Mouse (Mus musculus): ENCODE measurements around the gene Arhgap1. TPM values are rescaled to one million over a fixed set of nuclear protein-coding genes. Genes with fewer than 3 reads are reported as not detected.
"Not testable (repeated sequence)": the region's sequence is repeated elsewhere in the genome, so short reads cannot be mapped to it uniquely, and the experiment has no call there.

Gene Arhgap1
- 10 to 100 TPM; 66.9 to 68.3 TPM for total RNA-seq (2021)
- long read RNA-seq, transcript Arhgap1-202 (14 exons, 3,201 nt) = major isoform, 13 of 42 reads
- long read RNA-seq, partial matches to known transcripts = 7 of 42 reads
- long read RNA-seq, other reads (novel, unspliced or antisense) = 17 of 42 reads

DNA sequence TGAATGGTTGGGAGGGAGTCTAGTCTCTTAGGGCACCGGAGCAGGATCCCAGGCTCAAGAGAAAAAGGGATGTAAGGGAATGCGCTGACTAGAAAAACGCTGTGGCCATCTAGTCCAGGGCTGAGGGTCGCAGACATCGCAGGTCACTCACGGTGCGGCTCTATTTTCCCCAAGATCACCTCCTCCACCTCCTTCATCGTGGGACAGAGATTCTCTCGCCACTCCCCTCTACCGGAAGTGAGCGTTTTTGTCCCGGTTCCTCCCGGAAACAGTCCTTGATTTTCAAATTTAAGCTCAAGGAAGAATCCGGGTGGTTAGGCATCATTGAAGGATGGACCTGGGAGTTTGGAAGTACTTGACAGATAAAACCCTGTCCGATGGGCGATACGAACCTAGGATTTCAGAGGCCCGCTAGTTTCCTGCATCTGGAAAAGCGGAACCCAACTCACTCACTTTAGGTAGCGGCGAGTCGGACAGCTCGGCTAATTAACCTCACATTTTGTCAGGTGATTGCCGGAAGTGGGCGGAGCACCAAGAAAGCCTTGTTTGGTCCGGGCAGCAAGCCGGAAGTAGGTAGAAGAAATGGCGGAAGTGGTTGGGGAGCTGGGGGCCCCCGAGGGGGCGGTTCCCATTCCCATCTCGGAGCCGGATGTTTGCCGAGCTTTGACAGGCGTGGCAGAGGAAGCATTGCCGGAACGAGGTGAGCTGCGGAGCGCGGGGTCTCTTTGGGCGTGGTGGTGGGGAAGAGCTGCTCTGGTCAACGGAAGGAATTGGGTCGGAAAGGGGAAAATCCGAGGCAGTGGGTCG lies at the start of gene Arhgap1, which contains the start of gene Zfp408:
Gene Arhgap1 (plus strand): TSS at position 308 of the 807 bp plus-strand sequence.
Gene Zfp408 (minus strand): TSS at position 239 of the 807 bp plus-strand sequence.
- peak; percentile 97 to 98 for DNase-seq (ENCODE audit: low spot score in 2 of 2)

DNA sequence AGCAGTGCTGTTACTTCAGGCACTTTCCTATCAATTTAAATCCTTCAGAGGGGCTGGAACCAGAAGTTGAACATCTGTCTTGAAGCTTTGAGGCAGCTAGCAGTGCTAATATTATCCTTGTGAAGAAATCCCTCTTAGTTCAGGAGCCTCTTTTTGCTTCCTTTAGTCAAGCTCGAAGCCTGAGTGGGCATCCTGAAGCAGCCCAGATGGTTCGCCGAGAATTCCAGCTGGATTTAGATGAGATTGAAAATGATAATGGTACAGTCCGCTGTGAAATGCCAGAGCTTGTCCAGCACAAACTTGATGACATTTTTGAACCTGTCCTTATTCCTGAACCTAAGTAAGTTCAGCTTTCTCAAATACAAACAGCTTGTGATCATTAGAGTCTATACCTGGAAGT lies 49.2 kb upstream of the Arhgap1 start:
- DNase-seq (ENCODE audit: low spot score in 2 of 2) = no peak

DNA sequence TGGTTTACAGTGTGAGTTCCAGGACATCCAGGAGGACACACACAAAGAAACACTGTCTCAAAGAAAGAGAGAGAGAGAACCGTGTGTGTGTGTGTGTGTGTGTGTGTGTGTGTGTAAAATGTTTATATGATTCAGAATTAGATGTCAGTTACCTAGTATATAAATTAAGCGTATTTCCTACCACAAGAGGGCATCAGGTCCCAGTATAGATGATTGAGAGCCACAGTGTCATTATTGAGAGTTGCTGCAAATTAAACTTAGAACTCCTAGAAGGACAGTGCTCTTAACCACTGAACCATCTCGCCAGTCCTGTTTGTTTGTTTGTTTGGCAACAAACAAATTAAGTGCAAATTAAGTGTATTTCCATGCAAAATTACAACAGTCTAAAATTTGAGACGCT lies 47.3 kb upstream of the Arhgap1 start:
- DNase-seq (ENCODE audit: low spot score in 2 of 2) = no peak

DNA sequence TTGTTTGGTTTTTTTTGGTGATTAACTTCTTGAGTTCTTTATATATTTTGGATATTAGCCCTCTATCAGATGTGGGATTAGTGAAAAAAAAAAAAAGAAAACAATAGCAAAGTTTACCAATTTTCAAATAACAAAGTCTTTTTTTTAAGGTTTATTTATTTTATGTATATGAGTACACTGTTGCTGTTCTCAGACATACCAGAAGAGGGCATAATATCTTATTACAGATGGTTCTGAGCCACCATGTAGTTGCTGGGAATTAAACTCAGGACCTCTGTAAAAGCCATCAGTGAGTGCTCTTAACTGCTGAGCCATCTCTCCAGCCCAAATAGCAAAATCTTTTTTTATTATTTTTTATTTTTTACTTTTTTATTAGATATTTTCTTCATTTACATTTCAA lies 40.3 kb upstream of the Arhgap1 start:
- not testable (repeated sequence) for DNase-seq (ENCODE audit: low spot score in 2 of 2)

DNA sequence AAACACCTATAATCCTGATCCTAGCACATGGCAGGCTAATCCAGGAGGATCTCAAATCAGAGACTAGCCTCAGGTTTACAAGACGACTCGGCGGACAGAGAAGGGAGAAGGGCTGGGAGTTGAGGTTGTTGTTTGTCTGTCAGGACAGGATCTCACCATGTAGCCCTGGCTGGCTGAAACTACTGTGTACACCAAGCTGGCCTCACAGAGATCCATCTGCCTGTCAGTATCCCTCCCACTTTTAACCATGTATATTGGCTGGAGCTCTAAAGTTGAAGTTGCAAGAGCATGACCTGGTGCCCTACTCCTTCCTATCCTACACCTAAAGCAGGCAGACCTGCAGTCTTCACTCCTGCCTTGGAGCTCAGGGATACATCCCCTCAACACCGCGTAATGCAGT lies 27.3 kb upstream of the Arhgap1 start:
- DNase-seq (ENCODE audit: low spot score in 2 of 2) = no peak

DNA sequence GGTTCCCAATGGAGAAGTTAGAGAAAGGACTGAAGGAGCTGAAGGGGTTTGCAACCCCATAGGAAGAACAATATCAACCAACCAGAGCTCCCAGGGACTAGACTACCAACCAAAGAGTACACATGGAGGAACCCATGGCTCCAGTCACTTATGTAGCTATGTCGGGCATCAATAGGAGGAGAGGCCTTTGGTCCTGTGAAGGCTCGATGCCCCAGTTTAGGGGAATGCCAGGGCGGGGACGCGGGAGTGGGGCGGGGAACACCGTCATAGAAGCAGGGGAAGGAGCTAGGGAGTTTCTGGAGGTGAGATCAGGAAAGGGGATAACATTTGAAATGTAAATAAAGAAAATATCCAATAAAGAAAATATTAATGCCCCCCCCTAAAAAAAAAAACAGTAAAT lies 26.3 kb upstream of the Arhgap1 start:
- DNase-seq (ENCODE audit: low spot score in 2 of 2) = not testable (repeated sequence)

DNA sequence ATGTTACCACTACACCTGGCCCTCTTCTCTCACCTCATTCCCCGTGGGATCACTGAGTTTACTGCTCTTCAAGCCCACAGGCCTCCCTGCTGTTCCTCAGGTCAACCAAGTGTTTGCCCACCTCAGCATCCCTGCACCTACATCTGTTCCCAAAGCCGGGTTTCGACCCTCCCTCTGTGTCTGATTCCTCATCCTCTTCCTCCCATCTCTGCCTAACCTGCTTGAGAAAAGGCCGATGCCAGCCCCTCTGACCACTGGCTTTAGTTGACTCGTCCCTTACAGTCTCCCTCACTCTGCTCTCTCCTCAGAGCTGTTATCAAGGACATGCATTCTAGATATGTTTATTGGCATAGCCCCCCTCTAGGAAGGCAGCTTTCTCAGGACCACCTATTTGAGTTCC lies 22.2 kb upstream of the Arhgap1 start:
- no peak for DNase-seq (ENCODE audit: low spot score in 2 of 2)

DNA sequence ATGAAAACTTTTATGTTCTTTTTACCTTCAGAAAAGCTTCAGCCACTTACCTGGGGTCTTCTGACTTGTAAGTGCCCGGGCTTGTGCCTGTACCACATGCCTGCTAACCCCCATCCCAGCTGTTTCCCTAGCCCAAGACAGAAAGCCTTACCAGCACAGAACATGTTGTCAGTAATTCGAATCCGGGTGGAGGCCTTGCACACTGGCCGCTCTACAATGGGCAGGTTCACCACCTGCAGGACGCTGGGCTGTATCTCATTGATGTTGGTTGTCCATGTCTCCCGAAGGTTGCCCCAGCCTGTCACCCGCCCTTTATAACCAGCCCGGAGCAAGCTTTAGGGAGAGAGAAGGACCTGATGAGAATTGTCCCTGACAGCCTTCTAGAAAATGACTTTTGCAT lies 21.5 kb upstream of the Arhgap1 start:
- DNase-seq (ENCODE audit: low spot score in 2 of 2) = no peak

DNA sequence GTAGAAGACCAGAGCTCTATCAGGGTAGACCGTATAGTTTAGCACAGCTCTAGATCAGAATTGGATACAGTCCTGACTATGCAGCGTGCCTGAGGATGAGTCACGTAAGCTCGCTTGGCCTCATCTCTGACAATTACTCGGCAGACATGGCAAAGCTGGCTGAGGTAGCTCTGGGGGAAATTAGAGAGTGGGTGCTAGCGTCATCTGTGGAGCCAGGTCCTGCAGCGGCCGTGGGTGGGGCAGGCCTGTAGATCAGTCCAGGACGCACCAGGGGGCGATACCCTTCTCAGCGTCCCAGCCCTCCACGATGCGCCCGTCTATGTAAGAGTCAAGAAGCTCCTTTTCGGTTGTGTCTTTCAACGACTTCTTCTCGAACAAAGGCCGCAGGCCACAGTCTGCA lies 20.0 kb upstream of the Arhgap1 start:
- DNase-seq (ENCODE audit: low spot score in 2 of 2) = no peak

DNA sequence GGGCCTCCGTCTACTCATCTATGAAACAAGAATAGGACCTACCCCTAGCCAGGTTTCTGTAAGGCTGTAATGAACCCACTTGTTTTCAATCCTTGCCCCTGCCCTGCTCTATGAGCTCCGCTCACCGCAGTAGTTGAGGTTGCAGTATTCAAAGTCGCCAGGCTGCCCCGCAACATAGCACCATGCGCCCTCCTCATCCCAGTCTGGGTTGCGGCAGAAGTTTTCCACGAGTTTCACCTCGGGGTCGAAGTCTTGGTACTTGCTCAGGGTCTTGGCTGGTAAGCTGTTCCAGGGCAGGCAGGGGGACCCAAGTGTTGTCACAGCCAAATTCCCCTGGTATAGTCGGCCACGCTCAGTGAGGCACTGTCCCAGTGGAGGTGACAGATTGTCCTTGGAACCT lies 19.3 kb upstream of the Arhgap1 start:
- no peak for DNase-seq (ENCODE audit: low spot score in 2 of 2)

DNA sequence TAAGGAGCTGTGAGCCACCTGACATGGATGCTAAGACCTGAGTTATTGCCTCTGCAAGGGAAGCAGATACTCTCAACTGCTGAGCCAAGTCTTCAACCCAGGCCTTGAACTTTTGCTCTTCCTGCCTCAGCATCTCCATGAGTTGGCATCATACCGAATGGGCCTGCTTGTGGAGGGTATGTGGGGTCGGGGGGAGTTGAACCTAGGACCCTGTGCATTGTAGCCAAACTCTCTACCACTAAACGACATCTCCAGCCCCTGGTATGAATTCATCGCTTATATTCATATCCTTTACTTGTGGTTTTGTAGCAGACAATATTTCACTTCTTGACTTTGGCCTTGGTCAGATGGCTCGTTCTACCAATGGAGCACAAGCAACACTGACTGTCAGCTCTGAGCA lies 17.8 kb upstream of the Arhgap1 start:
- no peak for DNase-seq (ENCODE audit: low spot score in 2 of 2)

DNA sequence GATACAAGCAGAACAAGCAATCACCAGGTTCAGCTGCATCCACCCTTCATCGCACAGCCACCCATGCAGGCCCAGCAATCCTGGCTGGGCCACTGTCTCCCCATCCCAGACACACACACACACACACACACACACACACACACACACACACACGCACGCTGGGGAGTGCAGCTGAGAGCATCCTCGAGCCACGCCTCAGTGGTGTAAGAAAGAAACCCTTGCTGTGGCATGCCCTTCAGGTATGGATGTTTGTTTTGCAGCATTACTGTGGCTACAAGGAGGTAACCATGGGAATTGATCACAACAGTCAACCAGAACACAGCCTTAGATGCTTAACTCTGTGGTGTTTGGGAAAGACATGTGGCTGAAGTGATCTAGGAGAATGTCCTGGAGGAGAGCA lies 17.3 kb upstream of the Arhgap1 start:
- DNase-seq (ENCODE audit: low spot score in 2 of 2) = no peak

DNA sequence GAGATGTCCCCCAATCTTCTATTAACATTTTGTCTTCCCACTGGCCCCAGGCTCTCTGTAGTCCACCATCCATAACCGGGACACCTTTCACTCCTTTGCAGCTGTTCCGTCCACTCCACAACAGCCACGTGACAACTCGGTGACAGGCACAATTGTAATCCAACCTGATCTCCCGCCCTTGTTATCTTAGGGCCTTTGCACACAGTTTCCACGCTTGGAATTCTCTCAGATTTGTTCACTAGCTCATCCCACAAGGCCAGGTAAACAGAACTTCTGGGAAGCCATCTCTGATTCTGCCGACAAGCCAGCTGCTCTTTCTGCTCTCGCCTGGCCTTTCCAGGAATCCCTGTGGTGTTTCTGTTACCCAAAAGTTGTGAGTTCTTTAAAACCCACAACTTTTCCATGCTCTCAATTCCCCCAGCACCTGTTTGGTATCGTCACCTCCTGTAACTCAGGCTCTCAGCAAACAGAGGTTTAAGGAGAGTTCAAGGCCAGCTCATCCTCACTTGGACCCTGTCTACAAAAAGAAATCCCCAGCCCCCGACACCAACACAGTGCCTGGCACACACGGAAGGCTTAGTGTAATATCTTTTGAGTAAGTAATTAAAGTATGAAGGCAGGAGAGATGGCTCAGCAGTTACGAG lies 16.2 kb upstream of the Arhgap1 start:
- DNase-seq (ENCODE audit: low spot score in 2 of 2) = no peak

DNA sequence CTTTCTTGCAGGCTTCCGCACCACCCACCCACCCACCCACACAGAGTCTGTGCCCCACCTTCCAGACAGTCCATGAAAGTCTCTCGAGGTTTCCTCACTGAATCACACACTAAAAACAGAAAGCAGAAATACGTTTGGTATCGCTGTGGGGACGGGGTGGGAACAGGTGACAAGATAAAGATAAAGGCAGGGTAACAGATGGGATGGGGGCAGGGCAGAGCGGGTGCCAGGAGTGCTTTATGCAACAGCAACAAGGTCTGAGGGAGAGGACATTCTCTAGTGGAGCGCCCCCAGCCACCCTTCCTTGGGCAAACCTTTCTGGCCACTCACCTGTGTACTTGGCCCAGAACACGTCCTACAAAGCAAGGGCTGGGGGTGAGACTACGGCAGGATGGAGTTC lies 14.8 kb upstream of the Arhgap1 start:
- no peak for DNase-seq (ENCODE audit: low spot score in 2 of 2)

DNA sequence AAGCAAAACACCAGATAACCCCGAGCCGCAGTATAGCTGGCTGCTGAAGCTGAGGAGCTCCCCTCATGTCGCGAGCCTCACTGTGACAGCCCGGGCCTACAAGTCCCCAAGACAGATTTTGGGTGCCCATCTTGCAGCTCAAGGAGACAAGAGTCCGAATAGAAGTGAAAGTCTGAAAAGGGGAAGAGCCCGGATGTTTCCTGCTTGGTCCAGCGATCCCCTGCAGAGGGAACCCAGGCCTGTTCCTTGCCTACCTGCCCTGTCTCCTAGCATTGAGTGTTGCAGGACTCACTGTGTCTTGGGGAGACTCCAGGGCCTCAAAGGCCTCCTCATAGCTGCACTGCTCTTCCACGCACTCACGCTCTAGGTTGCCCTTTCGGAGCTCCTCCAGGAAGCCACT lies 14.2 kb upstream of the Arhgap1 start:
- DNase-seq (ENCODE audit: low spot score in 2 of 2) = no peak

DNA sequence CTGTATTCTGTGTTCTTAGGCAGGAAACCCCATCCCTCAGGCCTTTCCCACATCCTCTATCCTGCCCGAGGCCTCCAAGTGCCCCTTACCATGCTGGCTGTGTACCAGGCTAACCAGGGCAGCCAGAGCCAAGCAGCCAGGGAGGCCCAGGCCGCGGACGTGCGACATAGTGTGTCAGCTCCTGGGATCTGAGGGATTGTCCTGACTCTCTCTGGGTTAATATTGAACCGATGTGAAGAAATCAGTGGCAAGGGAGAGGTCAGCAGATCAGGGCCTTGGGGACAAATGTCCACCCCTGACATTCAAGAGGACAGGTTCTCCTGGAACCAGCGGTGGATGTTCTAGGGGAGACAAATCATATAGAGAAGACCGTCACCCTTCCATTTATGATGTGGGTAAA lies 13.4 kb upstream of the Arhgap1 start, which contains the start of gene F2:
Gene F2 (minus strand): TSS at position 186 of the 400 bp plus-strand sequence.
- DNase-seq (ENCODE audit: low spot score in 2 of 2) = no peak

DNA sequence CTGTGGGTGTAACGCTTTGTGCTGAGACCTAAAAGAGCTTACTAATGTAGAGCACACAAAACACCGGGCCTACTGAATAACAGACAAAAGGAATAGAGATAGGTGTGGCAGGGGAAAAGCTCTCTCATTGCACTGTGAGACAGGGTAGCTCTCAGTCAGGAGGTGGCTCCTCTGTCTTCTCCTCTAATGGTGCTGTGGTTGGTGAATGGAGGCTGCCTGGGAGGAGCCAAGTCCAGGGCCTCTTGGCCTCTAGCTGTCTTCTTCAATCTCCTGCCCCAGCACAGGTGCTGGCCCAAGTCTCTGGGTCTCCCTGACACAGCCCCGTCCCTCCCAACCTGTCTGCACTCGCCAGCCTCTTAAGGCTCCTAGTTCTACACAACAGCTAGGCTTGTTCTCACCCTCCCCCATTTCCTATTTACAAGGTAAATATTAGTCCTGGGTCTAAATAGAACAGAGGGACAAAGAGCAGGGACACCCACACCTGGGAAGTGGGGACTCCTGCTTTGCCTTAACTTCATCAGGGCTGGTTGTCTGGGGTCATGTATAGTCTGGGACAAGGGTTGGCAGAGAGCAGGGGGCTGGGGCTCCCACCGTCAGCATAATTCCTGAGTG lies 12.8 kb upstream of the Arhgap1 start:
- DNase-seq (ENCODE audit: low spot score in 2 of 2) = no peak

DNA sequence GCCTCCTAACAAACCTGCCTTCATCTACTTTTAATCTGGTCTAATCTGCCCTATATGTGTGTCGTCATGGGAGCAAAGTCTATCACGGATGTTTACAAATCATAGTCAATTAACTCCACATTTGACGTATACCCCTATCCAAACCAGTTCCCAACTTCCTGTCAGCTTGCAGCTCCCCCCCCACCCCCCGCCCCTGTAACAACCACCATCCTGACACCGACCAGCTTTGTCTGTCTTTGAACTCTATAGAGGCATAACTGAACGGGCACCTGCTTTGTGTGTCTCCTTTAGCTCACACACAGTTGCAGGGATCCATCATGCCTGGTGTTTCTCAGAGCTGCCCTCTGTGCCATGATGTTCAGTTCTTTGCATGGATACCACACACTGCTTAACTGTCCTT lies 10.7 kb upstream of the Arhgap1 start:
- DNase-seq (ENCODE audit: low spot score in 2 of 2) = no peak

DNA sequence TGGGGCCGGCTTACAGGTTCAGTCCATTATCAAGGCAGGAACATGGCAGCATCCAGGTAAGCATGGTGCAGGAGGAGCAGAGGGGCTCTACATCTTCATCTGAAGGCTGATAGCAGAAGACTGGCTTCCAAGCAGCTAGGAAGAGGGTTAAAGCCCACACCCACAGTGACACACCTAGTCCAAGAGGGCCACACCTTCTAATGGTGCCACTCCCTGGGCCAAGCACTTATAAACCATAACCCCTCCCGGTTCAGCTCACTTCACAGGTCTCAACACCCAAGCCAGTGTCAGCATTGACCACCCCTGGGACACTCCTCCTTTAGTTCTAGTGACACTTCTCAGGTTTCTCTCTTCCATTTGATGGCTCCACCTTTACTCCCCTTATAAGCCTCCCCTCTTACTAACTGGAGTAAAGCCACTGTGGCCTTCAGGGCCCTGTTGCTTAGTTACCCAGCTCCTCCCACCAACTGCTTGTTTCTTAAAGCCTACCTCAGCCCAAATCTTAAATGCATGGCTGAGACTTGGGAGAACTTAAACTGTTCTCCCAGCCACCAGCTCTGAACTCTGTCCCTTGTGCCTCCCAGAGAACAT lies 6.7 kb upstream of the Arhgap1 start:
- no peak for DNase-seq (ENCODE audit: low spot score in 2 of 2)

DNA sequence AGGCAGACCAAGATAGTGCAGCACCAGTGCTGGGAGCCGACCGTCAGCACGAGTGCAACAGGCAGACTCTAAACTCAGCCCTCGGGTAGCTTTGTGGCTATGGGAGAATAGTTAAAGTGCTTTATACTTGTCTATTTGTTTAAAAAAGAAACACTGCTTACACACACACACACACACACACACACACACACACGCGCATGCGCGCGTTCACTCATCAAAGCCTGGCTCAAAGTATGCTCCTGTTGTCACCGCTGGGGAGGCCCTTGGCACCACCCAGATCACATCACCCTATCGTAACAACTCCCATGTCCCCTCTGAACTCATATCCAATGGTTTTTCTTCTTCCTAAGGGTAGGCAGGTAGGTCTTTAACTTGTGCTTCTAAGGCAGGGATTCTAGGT lies 5.6 kb upstream of the Arhgap1 start:
- DNase-seq (ENCODE audit: low spot score in 2 of 2) = no peak

DNA sequence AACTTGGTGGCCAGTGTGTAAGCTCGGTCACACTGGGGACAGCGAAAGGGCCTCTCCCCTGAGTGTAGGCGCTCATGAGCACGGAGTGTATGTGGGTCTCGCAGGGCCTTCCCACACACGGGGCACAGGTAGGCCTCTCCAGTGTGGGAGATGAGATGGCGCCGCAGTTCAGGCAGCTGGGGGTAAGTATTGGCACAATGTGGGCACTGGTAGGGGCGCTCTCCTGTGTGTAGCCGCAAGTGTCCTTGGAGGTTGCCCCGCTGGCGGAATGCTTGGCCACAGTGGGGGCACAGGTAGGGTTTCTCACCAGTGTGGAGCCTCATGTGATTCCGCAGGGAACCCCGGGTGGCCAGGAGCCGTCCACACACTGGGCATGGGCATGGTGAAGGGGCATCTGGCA lies 4.3 kb upstream of the Arhgap1 start:
- DNase-seq (ENCODE audit: low spot score in 2 of 2) = no peak

DNA sequence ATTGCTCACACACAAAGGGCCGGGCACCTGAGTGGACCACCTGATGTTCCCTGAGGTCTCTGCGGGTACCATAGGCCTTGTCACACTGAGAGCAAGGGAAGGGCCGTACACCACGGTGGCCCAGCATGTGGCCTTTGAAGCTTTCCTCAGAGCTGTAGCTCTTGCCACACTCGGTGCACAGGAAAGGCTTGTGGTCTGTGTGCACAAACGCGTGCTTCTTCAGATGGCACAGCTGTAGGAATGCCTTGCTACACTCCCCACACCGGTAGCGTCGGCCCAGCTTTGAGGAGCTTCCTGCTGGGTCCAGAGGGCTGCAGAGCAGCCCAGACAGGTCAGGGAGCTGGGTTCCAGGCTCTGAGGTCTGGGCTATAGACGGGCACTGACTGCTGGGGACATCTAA lies 3.8 kb upstream of the Arhgap1 start:
- no peak for DNase-seq (ENCODE audit: low spot score in 2 of 2)

All from layer of hippocampus, postnatal 10 days (tissue).